12 mouse cellular contexts compared by ENCODE assay signal in genomic region chr17:67557351-67557870, GRCm38 (mm10).
DNase-seq lines count a peak whose midpoint lies in the region.
"Had no signal": no experiment of that assay in that cellular context is flagged by ENCODE, and none has a peak within 500 bp of the region (broad histone marks: within the 10 kb centered on the region; RNA-seq: fewer than 3 reads in every experiment).

No protein-coding gene starts in this region.

- intact Hi-C loops in heart, postnatal 25 days (cut with DNase I), result no loop called here

- peak; percentile 10 to 19 for DNase-seq in adrenal gland, postnatal 36 days
- DNase-seq in adrenal gland, postnatal 25 days, result no peak
- peak; percentile 14 for DNase-seq in heart, postnatal 4 days
- DNase-seq in heart, postnatal 25 days (ENCODE audit: low spot score), result no peak
- peak; percentile 7 for DNase-seq in lung, postnatal 14 days
- DNase-seq in lung, postnatal 25 days (ENCODE audit: low spot score), result no peak
- DNase-seq in kidney, postnatal 36 days, result peak; percentile 36 to 40
- DNase-seq: adrenal gland, postnatal 10 days; cerebellum, adult 9-10 months; gastrocnemius, postnatal 14 days; thymus, adult 18-20 months; thymus, postnatal 36 days had no signal

Comparison
In these comparisons a context has a peak if more than half of its experiments do, and no peak if none do; other contexts are left out.
1. DNase-seq: peak in adrenal gland, postnatal 36 days (2 of 2), heart, postnatal 4 days (single experiment), lung, postnatal 14 days (single experiment) and kidney, postnatal 36 days (2 of 2); none in adrenal gland, postnatal 25 days (single experiment), heart, postnatal 25 days (single experiment) and lung, postnatal 25 days (single experiment).